ENCODE assay signal across 8 mouse cellular contexts in genomic region chr10:67098408-67099050, GRCm38 (mm10). TPM values are rescaled to one million over a fixed set of nuclear protein-coding genes. Genes with fewer than 3 reads are reported as not detected.
DNase-seq lines count a peak whose midpoint lies in the region; ATAC-seq and TF ChIP-seq lines count a peak whose summit lies in the region.

No protein-coding gene starts in this region.

- peak overlapping the region; percentile 85 for H3K4me2 ChIP-seq in heart, embryonic 12.5 days
- H3K4me2 ChIP-seq in forebrain, embryonic 12.5 days: peak overlapping the region; percentile 68
- peak overlapping the region; percentile 75 for H3K4me2 ChIP-seq in midbrain, postnatal 0 days (ENCODE audit: low read depth, low read length, poor library complexity, severe bottlenecking)

- no peak for DNase-seq in heart, adult 8-10 months (ENCODE audit: low spot score)
- DNase-seq in large intestine, adult 2 months (ENCODE audit: low read depth, low spot score): peak; percentile 53
- no peak for DNase-seq in midbrain, postnatal 0 days (ENCODE audit: low spot score)
- no peak for DNase-seq in urinary bladder, postnatal 25 days (ENCODE audit: low spot score)
- DNase-seq in retina, postnatal 1 day: no peak

- 12% methylated on average over 7 of the region's 7 CpGs for WGBS in heart, embryonic 12.5 days
- WGBS in forebrain, embryonic 12.5 days: 13% methylated on average over 7 of the region's 7 CpGs
- 20% methylated on average over 7 of the region's 7 CpGs for WGBS in large intestine, adult 2 months
- 17% methylated on average over 7 of the region's 7 CpGs for WGBS in midbrain, postnatal 0 days

- peak overlapping the region; percentile 72 for H3K9ac ChIP-seq in heart, embryonic 12.5 days
- H3K9ac ChIP-seq in forebrain, embryonic 12.5 days: peak overlapping the region; percentile 98
- H3K9ac ChIP-seq in midbrain, postnatal 0 days (replicated peaks; ENCODE audit: low read length, poor library complexity, severe bottlenecking): peak overlapping the region; percentile 39

- TF ChIP-seq CTCF in E14TG2a.4 (conservative IDR thresholded peaks at IDR 0.05; ENCODE audit: low read length): no peak
- TF ChIP-seq CTCF in midbrain, postnatal 0 days (IDR thresholded peaks at IDR 0.05): no peak

- H3K9me3 ChIP-seq in heart, embryonic 12.5 days (replicated peaks): no peaks in the 10 kb centered on the region
- no peaks in the 10 kb centered on the region for H3K9me3 ChIP-seq in E14TG2a.4 (ENCODE audit: low read length)
- H3K9me3 ChIP-seq in forebrain, embryonic 12.5 days: no peaks in the 10 kb centered on the region
- no peaks in the 10 kb centered on the region for H3K9me3 ChIP-seq in midbrain, postnatal 0 days (ENCODE audit: low read length)

- H3K36me3 ChIP-seq in heart, embryonic 12.5 days: no peaks in the 10 kb centered on the region
- H3K36me3 ChIP-seq in E14TG2a.4 (ENCODE audit: insufficient read depth, low read length): peaks cover 31% of the 10 kb centered on the region
- no peaks in the 10 kb centered on the region for H3K36me3 ChIP-seq in forebrain, embryonic 12.5 days (replicated peaks)
- H3K36me3 ChIP-seq in midbrain, postnatal 0 days (ENCODE audit: insufficient read depth, low read length): no peaks in the 10 kb centered on the region

- peak overlapping the region; percentile 93 for H3K4me3 ChIP-seq in heart, embryonic 12.5 days
- peak overlapping the region; percentile 93 for H3K4me3 ChIP-seq in E14TG2a.4 (replicated peaks; ENCODE audit: low read length)
- peak overlapping the region; percentile 95 for H3K4me3 ChIP-seq in forebrain, embryonic 12.5 days (replicated peaks)
- H3K4me3 ChIP-seq in midbrain, postnatal 0 days (ENCODE audit: low read depth, low read length): peak overlapping the region; percentile 88

- no peak for ATAC-seq in heart, embryonic 12.5 days (ENCODE audit: insufficient number of reproducible peaks, low FRiP score)
- ATAC-seq in forebrain, embryonic 12.5 days (ENCODE audit: low FRiP score): no peak
- no peak for ATAC-seq in midbrain, postnatal 0 days (ENCODE audit: low FRiP score)

- H3K27ac ChIP-seq in heart, embryonic 12.5 days (ENCODE audit: poor library complexity, severe bottlenecking): peak overlapping the region; percentile 34; the same call in 1 of the 2 replicates
- H3K27ac ChIP-seq in forebrain, embryonic 12.5 days: no peak overlapping the region
- H3K27ac ChIP-seq in midbrain, postnatal 0 days (ENCODE audit: low read depth, low read length): no peak overlapping the region

- peaks cover 64% of the 10 kb centered on the region for H3K4me1 ChIP-seq in heart, embryonic 12.5 days (replicated peaks)
- peaks cover 76% of the 10 kb centered on the region for H3K4me1 ChIP-seq in E14TG2a.4 (replicated peaks; ENCODE audit: low read depth, low read length)
- peaks cover 51% of the 10 kb centered on the region for H3K4me1 ChIP-seq in forebrain, embryonic 12.5 days
- H3K4me1 ChIP-seq in midbrain, postnatal 0 days (ENCODE audit: insufficient read depth, low read length): peaks cover 24% of the 10 kb centered on the region

- no peaks in the 10 kb centered on the region for H3K27me3 ChIP-seq in heart, embryonic 12.5 days (replicated peaks)
- no peaks in the 10 kb centered on the region for H3K27me3 ChIP-seq in E14TG2a.4 (ENCODE audit: insufficient read depth, low read length)
- H3K27me3 ChIP-seq in forebrain, embryonic 12.5 days: no peaks in the 10 kb centered on the region
- no peaks in the 10 kb centered on the region for H3K27me3 ChIP-seq in midbrain, postnatal 0 days (ENCODE audit: insufficient read depth, low read length)

RNA-seq across cellular contexts. Expression of gene Reep3, which starts 1.8 kb away (rescaled TPM):
- polyA plus RNA-seq in heart, embryonic 12.5 days (2016; fragmentation: Nextera tagmentation; extraction: Ambion mirVana): 28.4 and 29.3 TPM in 2 replicates
- 10 to 100 TPM; 16.3 to 19.9 (median 17.9) TPM for total RNA-seq in heart, adult 8-10 months (2022)
- 43.8 and 46.9 TPM in 2 replicates for polyA plus RNA-seq in forebrain, embryonic 12.5 days (2016; fragmentation: Nextera tagmentation; extraction: Ambion mirVana)
- 17.1 and 32.7 TPM in 2 replicates for polyA plus RNA-seq in large intestine, adult 2 months (2012; rRNA removed)
- total RNA-seq in midbrain, postnatal 0 days (2014; rRNA removed): 28.1 and 30.0 TPM in 2 replicates
- 26.6 and 26.7 TPM in 2 replicates for polyA plus RNA-seq in midbrain, postnatal 0 days (2015; fragmentation: Nextera tagmentation; extraction: Ambion mirVana)

RNA-seq across cellular contexts. Expression of gene Jmjd1c, which starts 2.6 kb away (rescaled TPM):
- 37.9 and 42.3 TPM in 2 replicates for polyA plus RNA-seq in heart, embryonic 12.5 days (2016; fragmentation: Nextera tagmentation; extraction: Ambion mirVana)
- total RNA-seq in heart, adult 8-10 months (2022): 10 to 100 TPM; 35.9 to 38.7 (median 37.9) TPM
- polyA plus RNA-seq in forebrain, embryonic 12.5 days (2016; fragmentation: Nextera tagmentation; extraction: Ambion mirVana): 50.3 and 58.6 TPM in 2 replicates
- 5.9 and 13.7 TPM in 2 replicates for polyA plus RNA-seq in large intestine, adult 2 months (2012; rRNA removed)
- total RNA-seq in midbrain, postnatal 0 days (2014; rRNA removed): 63.8 and 74.6 TPM in 2 replicates
- 33.8 and 45.1 TPM in 2 replicates for polyA plus RNA-seq in midbrain, postnatal 0 days (2015; fragmentation: Nextera tagmentation; extraction: Ambion mirVana)

Comparison
In these comparisons a context has a peak if more than half of its experiments do, and no peak if none do; other contexts are left out.
1. H3K9ac ChIP-seq: peak in every context shown above with its lines; median percentile 98 in forebrain, embryonic 12.5 days; 72 in heart, embryonic 12.5 days; 39 in midbrain, postnatal 0 days.